Mouse (Mus musculus): ENCODE data around the gene Cpne5. TPM values are rescaled to one million over a fixed set of nuclear protein-coding genes. Genes with fewer than 3 reads are reported as not detected.

The Cpne5 gene
- polyA plus RNA-seq, 1 experiment from 2014 or later, result 17.2 TPM

GRCm38 (mm10) chr17:29185376-29186046 lies 52.5 kb downstream of the Cpne5 start:
- 56% methylated on average over 6 of the region's 7 CpGs for WGBS
- Histone ChIP-seq H3K4me3 (ENCODE audit: low read depth, low read length) (no peak overlapping the region), H3K4me2 (ENCODE audit: low read length) (no peak overlapping the region), H3K27me3 (replicated peaks; ENCODE audit: control insufficient read depth, insufficient read depth, low read length) (no peaks in the 10 kb centered on the region), H3K27ac (ENCODE audit: low read depth, low read length) (0 out of 2 replicates have a peak overlapping the region, but pooled peaks have one; percentile 4), H3K9ac (ENCODE audit: low read length) (no peak overlapping the region), H3K9me3 (replicated peaks; ENCODE audit: control insufficient read depth, low read length) (no peaks in the 10 kb centered on the region), H3K4me1 (ENCODE audit: control insufficient read depth, insufficient read depth, low read length) (peaks cover 15% of the 10 kb centered on the region; the same call in 1 of the 2 replicates), H3K36me3 (ENCODE audit: control insufficient read depth, insufficient read depth, low read length) (no peaks in the 10 kb centered on the region)
- ATAC-seq, result no peak
- no peak for DNase-seq (ENCODE audit: low spot score)

GRCm38 (mm10) chr17:29183162-29183561 lies 54.8 kb downstream of the Cpne5 start:
- H3K9ac ChIP-seq (ENCODE audit: low read length), result no peak overlapping the region
- ATAC-seq (no peak), DNase-seq (ENCODE audit: low spot score) (no peak)
- whole genome bisulfite sequencing, result 66% methylated on average over 11 of the region's 11 CpGs
- no peak overlapping the region for H3K27ac ChIP-seq (ENCODE audit: low read depth, low read length)
- no peaks in the 10 kb centered on the region for H3K36me3 ChIP-seq (ENCODE audit: control insufficient read depth, insufficient read depth, low read length)
- H3K27me3 ChIP-seq (replicated peaks; ENCODE audit: control insufficient read depth, insufficient read depth, low read length), result no peaks in the 10 kb centered on the region
- peaks cover 15% of the 10 kb centered on the region; the same call in 1 of the 2 replicates for H3K4me1 ChIP-seq (ENCODE audit: control insufficient read depth, insufficient read depth, low read length)
- H3K4me3 ChIP-seq (ENCODE audit: low read depth, low read length), result no peak overlapping the region
- H3K4me2 ChIP-seq (ENCODE audit: low read length), result no peak overlapping the region
- H3K9me3 ChIP-seq (replicated peaks; ENCODE audit: control insufficient read depth, low read length), result no peaks in the 10 kb centered on the region

- Histone ChIP-seq H3K4me1 (ENCODE audit: control insufficient read depth, insufficient read depth, low read length) (peaks cover 11% of the 10 kb centered on the region), H3K36me3 (ENCODE audit: control insufficient read depth, insufficient read depth, low read length) (no peaks in the 10 kb centered on the region), H3K27me3 (replicated peaks; ENCODE audit: control insufficient read depth, insufficient read depth, low read length) (no peaks in the 10 kb centered on the region), H3K4me3 (ENCODE audit: low read depth, low read length) (no peak overlapping the region), H3K9me3 (replicated peaks; ENCODE audit: control insufficient read depth, low read length) (no peaks in the 10 kb centered on the region), H3K4me2 (ENCODE audit: low read length) (no peak overlapping the region), H3K27ac (ENCODE audit: low read depth, low read length) (no peak overlapping the region), H3K9ac (ENCODE audit: low read length) (no peak overlapping the region)
- 93% methylated on average over 5 of the region's 5 CpGs for WGBS
- no peak for ATAC-seq
- no peak for DNase-seq (ENCODE audit: low spot score)
These were observed 56.2 kb downstream of the Cpne5 start for GRCm38 (mm10) chr17:29181751-29182150.

GRCm38 (mm10) chr17:29180406-29181127 lies 57.4 kb downstream of the Cpne5 start:
- no peak overlapping the region for H3K9ac ChIP-seq (ENCODE audit: low read length)
- no peaks in the 10 kb centered on the region for H3K9me3 ChIP-seq (replicated peaks; ENCODE audit: control insufficient read depth, low read length)
- H3K36me3 ChIP-seq (ENCODE audit: control insufficient read depth, insufficient read depth, low read length), result no peaks in the 10 kb centered on the region
- no peaks in the 10 kb centered on the region for H3K27me3 ChIP-seq (replicated peaks; ENCODE audit: control insufficient read depth, insufficient read depth, low read length)
- WGBS, result 88% methylated on average over 4 of the region's 4 CpGs
- H3K4me3 ChIP-seq (ENCODE audit: low read depth, low read length), result no peak overlapping the region
- no peak for DNase-seq (ENCODE audit: low spot score)
- H3K4me2 ChIP-seq (ENCODE audit: low read length), result no peak overlapping the region
- peaks cover 10% of the 10 kb centered on the region for H3K4me1 ChIP-seq (ENCODE audit: control insufficient read depth, insufficient read depth, low read length)
- ATAC-seq, result no peak
- H3K27ac ChIP-seq (ENCODE audit: low read depth, low read length), result no peak overlapping the region

GRCm38 (mm10) chr17:29179917-29180316 lies 58.0 kb downstream of the Cpne5 start:
- no peaks in the 10 kb centered on the region for H3K36me3 ChIP-seq (ENCODE audit: control insufficient read depth, insufficient read depth, low read length)
- DNase-seq (ENCODE audit: low spot score), result no peak
- no peak overlapping the region for H3K27ac ChIP-seq (ENCODE audit: low read depth, low read length)
- no peak overlapping the region for H3K9ac ChIP-seq (ENCODE audit: low read length)
- no peaks in the 10 kb centered on the region for H3K27me3 ChIP-seq (replicated peaks; ENCODE audit: control insufficient read depth, insufficient read depth, low read length)
- H3K4me2 ChIP-seq (ENCODE audit: low read length), result no peak overlapping the region
- H3K4me3 ChIP-seq (ENCODE audit: low read depth, low read length), result no peak overlapping the region
- H3K9me3 ChIP-seq (replicated peaks; ENCODE audit: control insufficient read depth, low read length), result no peaks in the 10 kb centered on the region
- H3K4me1 ChIP-seq (ENCODE audit: control insufficient read depth, insufficient read depth, low read length), result peaks cover 8% of the 10 kb centered on the region
- WGBS, result 88% methylated on average over 6 of the region's 6 CpGs
- no peak for ATAC-seq

- ATAC-seq (no peak), DNase-seq (ENCODE audit: low spot score) (no peak)
- 65% methylated on average over 9 of the region's 9 CpGs for WGBS
- no peaks in the 10 kb centered on the region for H3K9me3 ChIP-seq (replicated peaks; ENCODE audit: control insufficient read depth, low read length)
- H3K4me2 ChIP-seq (ENCODE audit: low read length), result no peak overlapping the region
- no peak overlapping the region for H3K4me3 ChIP-seq (ENCODE audit: low read depth, low read length)
- peaks cover 8% of the 10 kb centered on the region for H3K4me1 ChIP-seq (ENCODE audit: control insufficient read depth, insufficient read depth, low read length)
- no peak overlapping the region for H3K27ac ChIP-seq (ENCODE audit: low read depth, low read length)
- H3K9ac ChIP-seq (ENCODE audit: low read length), result no peak overlapping the region
- no peaks in the 10 kb centered on the region for H3K36me3 ChIP-seq (ENCODE audit: control insufficient read depth, insufficient read depth, low read length)
- H3K27me3 ChIP-seq (replicated peaks; ENCODE audit: control insufficient read depth, insufficient read depth, low read length), result no peaks in the 10 kb centered on the region
These were observed 59.4 kb downstream of the Cpne5 start for GRCm38 (mm10) chr17:29178503-29179059.

GRCm38 (mm10) chr17:29176391-29177267 lies 61.3 kb downstream of the Cpne5 start:
- ATAC-seq, result peak; percentile 84
- Histone ChIP-seq H3K4me3 (ENCODE audit: low read depth, low read length) (no peak overlapping the region), H3K27me3 (replicated peaks; ENCODE audit: control insufficient read depth, insufficient read depth, low read length) (no peaks in the 10 kb centered on the region), H3K4me2 (ENCODE audit: low read length) (no peak overlapping the region), H3K27ac (ENCODE audit: low read depth, low read length) (peak overlapping the region; percentile 35; the same call in 1 of the 2 replicates), H3K9ac (ENCODE audit: low read length) (peak overlapping the region; percentile 22; the same call in 1 of the 2 replicates), H3K36me3 (ENCODE audit: control insufficient read depth, insufficient read depth, low read length) (no peaks in the 10 kb centered on the region), H3K4me1 (ENCODE audit: control insufficient read depth, insufficient read depth, low read length) (peaks cover 8% of the 10 kb centered on the region), H3K9me3 (replicated peaks; ENCODE audit: control insufficient read depth, low read length) (no peaks in the 10 kb centered on the region)
- peak; percentile 84 for DNase-seq (ENCODE audit: low spot score)
- 11% methylated on average over 9 of the region's 9 CpGs for WGBS

GRCm38 (mm10) chr17:29175693-29176092 lies 62.3 kb downstream of the Cpne5 start:
- Histone ChIP-seq H3K36me3 (ENCODE audit: control insufficient read depth, insufficient read depth, low read length) (no peaks in the 10 kb centered on the region), H3K4me2 (ENCODE audit: low read length) (no peak overlapping the region), H3K4me1 (ENCODE audit: control insufficient read depth, insufficient read depth, low read length) (peaks cover 8% of the 10 kb centered on the region), H3K9ac (ENCODE audit: low read length) (no peak overlapping the region), H3K27me3 (replicated peaks; ENCODE audit: control insufficient read depth, insufficient read depth, low read length) (no peaks in the 10 kb centered on the region), H3K4me3 (ENCODE audit: low read depth, low read length) (no peak overlapping the region), H3K9me3 (replicated peaks; ENCODE audit: control insufficient read depth, low read length) (no peaks in the 10 kb centered on the region), H3K27ac (ENCODE audit: low read depth, low read length) (no peak overlapping the region)
- no peak for DNase-seq (ENCODE audit: low spot score)
- ATAC-seq, result no peak
- WGBS, result 69% methylated on average over 3 of the region's 3 CpGs
